Mouse (Mus musculus): ENCODE data around the gene Calm5. TPM values are rescaled to one million over a fixed set of nuclear protein-coding genes. Genes with fewer than 3 reads are reported as not detected.
A peak's percentile ranks its signal among the peaks of the same experiment; 100 is the strongest.

Gene Calm5
- total RNA-seq, 2 experiments from 2014 or later, result not detected

DNA sequence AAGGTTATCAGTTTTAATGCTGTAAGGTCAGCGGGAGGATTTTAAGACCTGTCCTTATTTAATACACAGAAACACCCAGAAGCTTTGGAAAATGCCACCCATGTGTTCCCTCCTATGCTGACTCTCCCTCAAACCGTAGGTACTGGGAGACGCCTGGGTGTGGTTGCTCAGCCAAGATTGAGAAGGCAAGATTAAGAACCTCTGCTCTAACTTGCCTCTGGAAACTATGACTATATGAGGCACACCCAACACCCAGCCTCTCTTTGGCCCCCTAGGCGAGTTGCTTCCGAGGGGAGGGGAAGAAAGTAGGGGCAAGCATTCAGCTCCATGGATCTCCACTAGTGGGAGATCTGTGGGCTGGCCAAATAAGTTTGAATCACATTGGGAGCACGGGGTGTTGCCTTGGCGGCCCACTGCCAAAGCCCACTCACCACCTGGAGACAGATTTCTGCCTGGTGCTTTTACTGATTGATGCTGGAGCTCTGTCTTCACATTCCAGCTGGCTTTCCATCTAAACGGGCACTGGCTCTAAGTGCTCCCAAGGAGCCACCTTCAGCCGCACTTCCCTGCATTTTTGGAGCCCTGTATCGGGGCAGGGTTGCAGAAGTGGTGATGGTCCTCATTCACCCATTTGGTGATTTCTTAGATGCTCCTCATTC is 9.1 kb downstream of the Calm5 start:
- intact Hi-C loops (cut with DNase I), result no loop called here
- peak; percentile 23 to 35 for DNase-seq (ENCODE audit: low spot score in 2 of 2)

DNA sequence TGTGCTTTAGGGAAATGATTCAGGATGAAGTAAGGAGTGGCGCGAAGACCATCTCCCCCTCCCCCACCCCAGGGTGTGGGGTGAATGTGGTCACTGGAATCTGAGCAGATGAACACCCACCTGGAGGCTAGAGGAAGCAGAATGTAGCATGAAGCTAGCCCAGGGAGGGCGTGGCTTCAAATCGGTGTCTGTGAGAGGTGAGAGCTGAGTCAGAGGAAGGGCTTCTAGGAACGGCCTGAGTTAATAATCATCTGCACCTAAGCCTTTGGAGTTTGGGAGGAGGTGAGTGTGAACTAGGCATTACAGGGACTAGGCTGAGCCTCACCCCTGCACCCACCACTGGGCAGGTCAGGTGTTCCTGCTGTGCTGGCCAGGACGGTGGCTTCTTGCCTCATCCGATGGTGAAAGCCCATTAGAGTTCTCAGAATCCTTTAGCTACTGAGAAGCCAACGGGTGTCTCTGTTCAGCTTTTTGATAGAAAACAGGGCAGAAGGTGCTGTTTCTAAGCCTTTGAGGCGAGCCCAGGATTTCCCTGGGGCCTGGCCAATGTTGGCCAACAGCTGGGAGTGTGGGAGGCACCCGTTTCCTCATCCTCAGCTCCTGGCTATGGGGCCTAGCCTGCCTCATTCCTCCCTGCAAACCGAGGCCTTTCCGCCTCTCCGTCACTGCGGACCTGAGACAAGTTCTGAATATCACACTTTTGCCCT is 11.8 kb downstream of the Calm5 start:
- intact Hi-C loops (cut with DNase I), result no loop called here

DNA sequence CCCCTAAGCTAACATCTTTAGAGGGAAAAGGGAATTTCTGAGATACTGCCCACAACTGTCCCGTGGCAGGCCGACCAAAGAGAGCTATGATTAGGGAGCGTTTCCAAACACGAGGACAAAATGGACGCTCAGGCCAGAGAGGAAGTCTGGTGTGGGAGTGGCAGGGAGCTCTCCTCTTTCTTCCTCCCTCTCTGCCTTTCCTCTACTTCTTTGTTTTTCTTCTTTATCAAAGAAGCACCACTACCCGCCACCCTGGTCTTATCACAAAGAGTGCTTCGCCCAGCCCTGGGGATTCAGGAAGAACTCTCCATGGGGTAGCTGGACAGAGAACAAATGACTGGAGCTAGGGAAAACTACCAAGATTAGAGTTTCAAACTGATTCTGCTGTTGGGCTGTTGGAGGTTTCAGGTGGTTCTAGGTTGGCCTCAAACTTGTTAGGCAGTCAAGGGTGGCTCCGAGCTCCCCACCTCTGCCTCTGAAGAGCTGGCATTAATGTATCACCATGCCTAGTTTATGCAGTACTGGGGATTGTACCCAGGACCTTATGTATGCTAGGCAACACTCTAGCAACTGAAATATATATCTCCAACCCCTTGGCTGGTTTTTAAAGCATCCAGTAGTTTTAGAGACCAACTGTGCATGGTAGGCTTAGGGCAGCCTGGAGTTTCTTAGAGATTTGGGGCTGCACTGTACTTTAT is 12.5 kb downstream of the Calm5 start:
- intact Hi-C loops (cut with DNase I), result no loop called here
- DNase-seq (ENCODE audit: low spot score in 2 of 2), result no peak

More for the DNA sequence above, 11.8 kb downstream of the Calm5 start:
- DNase-seq (ENCODE audit: low spot score in 2 of 2), result no peak

GRCm38 (mm10) chr13:3867158-3867557 is 13.2 kb downstream of the Calm5 start:
- no peak for DNase-seq (ENCODE audit: low spot score in 2 of 2)
- intact Hi-C loops (cut with DNase I), result no loop called here

GRCm38 (mm10) chr13:3869901-3870300 is 15.9 kb downstream of the Calm5 start:
- no peak for DNase-seq (ENCODE audit: low spot score in 2 of 2)
- intact Hi-C loops (cut with DNase I), result no loop called here

DNA sequence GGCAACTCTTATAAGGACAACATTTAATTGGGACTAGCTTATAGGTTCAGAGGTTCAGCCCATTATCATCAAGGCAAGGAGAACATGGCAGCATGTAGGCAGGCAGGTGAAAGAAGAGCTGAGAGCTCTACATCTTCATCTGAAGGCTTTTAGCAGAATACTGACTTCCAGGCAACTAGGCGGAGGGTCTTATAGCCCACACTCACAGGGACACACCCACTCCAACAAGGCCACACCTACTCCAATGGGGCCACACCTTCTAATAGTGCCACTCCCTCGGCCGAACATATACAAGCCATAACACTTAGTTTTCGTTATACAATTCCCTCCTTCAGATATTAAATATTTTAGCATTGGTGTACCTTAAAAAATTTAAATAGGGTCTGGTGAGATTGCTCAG is 18.9 kb downstream of the Calm5 start:
- intact Hi-C loops (cut with DNase I), result no loop called here
- no peak for DNase-seq (ENCODE audit: low spot score in 2 of 2)

DNA sequence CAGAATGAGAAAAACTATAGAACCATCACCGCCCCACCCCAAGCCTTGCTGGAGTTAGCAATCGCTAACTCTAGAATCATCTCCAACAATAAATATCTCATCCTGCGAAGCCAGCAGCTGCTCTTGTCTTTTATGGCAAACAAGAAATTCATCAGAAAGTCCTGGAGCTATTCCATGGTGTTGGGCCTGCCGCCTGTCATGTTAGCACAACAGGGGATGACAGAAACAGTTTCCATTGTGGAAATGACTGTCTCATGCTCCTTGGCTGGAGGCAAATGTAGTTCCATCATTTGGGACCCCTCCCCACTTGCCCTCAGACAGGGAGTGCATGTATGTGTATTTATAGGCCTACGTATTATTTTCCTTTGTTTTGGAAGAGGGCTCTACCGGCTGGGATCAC is 22.5 kb downstream of the Calm5 start:
- DNase-seq (ENCODE audit: low spot score in 2 of 2), result peak in 1 of 2 experiments; percentile 25
- intact Hi-C loops (cut with DNase I), result no loop called here

DNA sequence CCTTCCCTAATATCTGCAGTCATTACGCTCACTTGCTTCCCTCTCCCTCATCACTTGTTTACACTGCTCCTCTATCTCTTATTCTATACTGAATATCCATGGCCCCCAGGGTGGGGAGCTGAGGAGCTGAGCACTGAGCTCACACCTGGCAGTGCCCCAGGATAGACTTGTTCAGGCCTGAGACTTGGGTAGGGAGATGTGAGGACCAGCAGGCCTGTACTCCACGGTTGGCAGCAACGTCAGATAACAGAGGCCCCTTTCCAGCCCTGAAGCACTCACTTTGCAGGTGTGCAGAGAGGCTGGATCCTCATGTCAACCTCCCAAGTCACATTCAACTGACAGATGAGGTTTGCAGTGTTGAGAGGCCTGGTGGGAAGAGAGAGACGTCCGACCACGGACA is 23.2 kb downstream of the Calm5 start:
- DNase-seq (ENCODE audit: low spot score in 2 of 2), result no peak
- intact Hi-C loops (cut with DNase I), result no loop called here

GRCm38 (mm10) chr13:3877679-3878220 is 23.8 kb downstream of the Calm5 start:
- intact Hi-C loops (cut with DNase I), result no loop called here
- DNase-seq (ENCODE audit: low spot score in 2 of 2), result no peak

DNA sequence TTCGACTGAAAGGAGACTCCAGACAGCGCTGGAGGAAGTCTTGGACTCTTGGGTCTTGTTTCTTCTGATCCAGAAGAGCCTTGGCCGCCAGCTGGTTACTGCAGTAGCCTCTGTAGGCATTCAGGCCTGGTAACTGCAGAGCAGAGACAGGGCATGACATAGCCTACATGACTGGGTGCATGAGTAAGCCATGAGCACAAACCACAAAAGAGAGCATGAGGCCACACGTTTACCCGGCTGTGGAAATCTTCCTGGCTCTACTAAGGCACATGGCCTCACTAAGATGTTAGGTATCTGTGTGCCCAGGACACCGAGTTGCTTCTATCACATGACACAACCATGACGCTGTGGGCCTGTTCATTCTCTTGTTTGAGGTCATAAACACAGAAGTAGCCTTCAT is 32.7 kb downstream of the Calm5 start:
- intact Hi-C loops (cut with DNase I), result no loop called here
- no peak for DNase-seq (ENCODE audit: low spot score in 2 of 2)

- intact Hi-C loops (cut with DNase I), result no loop called here
- no peak for DNase-seq (ENCODE audit: low spot score in 2 of 2)
Measured at GRCm38 (mm10) chr13:3889111-3889510, 35.1 kb downstream of the Calm5 start.

DNA sequence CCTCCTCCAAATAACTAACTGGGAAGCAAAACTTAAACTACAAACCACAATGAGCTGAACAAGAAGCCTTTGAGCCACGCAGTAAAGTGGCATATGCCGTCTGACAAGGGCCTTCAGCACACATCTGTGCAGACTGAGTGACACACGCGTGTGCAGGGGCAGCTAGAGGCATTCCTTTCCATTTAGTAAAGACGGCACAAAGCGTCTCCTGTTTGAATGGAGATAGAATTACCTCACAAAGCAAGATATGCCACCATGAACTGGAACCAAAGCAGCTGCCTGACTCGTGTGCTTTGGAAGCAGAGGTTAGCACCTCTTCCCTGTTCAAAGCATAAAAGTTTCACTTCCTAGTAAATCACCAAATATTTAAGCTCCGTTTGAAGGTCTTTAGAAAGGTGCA is 36.1 kb downstream of the Calm5 start:
- DNase-seq (ENCODE audit: low spot score in 2 of 2), result no peak
- intact Hi-C loops (cut with DNase I), result no loop called here

DNA sequence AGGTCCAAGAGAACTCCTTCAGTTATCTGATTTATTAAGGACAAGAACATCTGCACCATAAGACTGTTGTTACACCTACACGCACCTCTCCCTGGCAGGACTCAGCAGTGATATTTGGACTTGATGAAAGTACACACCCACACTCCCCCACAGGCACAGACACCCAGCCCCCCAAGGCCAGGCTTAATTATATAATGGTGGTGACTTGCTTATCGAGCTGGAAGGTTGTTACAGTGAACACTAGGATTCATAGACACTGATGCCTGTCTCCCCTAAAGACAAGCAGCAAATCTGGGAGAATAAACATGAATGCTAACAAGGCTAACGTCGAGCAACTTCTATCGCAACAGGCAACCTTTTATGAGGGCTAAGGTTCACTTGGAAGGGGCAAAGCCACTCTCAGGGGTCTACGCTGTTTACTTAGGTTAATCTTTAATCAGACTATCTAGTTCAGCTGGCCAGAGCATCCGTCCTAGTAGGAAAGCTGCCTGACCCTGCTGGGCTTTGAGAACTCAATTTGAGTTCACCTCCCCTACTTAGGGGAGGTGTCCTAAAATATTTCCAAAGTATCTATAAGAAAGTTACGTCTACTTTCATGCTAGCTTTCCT is 37.6 kb downstream of the Calm5 start:
- intact Hi-C loops (cut with DNase I), result no loop called here
- DNase-seq (ENCODE audit: low spot score in 2 of 2), result no peak

DNA sequence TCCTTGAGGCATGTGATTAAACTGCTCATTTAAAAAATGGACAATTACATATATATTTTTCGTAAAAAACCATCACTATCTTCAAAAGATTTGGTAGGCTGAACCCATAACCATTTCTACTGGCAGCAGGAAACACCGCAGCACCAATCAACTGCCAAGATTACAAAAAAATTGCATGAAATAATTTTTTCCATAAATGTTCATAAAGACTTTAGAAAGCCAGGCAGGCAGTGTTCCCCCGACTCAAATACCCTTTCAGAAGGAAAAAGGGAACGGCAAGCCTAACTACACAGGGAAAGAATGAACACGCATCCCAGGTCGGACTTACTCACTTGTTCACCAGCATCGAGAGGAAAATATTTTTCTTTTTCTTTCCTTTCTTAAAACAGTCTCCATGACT is 38.6 kb downstream of the Calm5 start:
- intact Hi-C loops (cut with DNase I), result no loop called here

DNA sequence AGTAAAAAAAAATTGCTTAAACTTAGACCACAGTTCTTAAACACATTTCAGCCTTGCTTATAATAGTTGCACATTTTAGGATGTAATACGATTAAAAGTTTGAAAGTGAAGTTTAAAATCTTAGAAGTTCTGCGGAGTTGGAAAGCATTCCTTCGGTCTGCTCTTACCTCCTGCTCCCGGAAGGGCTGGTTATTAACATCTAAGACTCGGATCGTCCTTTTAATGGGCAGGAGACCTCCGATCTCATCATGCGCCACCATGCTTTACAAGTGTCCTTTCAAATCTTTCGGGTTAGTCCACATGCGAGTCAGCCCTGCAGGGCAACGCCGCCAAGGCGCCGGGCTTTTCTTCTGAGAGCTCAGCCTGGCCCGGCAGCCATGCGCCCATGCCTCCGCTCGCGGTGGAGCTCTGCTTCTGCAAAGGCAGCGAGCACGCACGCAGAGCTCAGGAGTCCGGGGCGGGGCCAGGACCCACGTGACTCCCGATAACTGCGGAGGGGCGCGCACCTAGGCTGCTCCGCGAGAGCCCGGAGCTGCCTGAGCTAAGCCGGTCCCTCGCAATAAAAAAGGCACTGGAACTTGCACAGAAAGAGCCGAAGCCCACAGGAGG is 39.3 kb downstream of the Calm5 start:
- intact Hi-C loops (cut with DNase I), result no loop called here
- DNase-seq (ENCODE audit: low spot score in 2 of 2), result peak; percentile 76 to 88

More for the DNA sequence above, 38.6 kb downstream of the Calm5 start:
- DNase-seq (ENCODE audit: low spot score in 2 of 2), result no peak

DNA sequence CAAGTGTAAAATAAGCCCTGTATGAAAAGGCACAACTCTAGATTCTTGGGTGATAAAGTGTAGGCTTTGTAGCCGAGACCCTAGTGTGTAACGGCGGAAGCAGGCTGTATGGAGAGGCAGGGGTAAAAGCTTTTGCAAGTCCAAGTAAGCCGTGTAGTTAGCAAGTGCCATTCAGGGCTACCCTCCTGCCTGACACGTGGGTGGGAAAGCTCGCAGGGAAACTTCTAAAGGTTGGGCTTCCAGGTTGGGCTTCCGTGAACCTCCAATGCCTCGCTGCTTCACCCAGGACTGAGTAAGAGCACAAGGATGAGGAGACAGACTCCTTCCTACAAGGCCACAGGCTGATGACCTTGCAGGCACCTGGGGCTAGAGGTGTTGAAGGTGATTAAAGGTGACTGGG is 40.6 kb downstream of the Calm5 start:
- DNase-seq (ENCODE audit: low spot score in 2 of 2), result no peak
- intact Hi-C loops (cut with DNase I), result no loop called here

GRCm38 (mm10) chr13:3895397-3895980 is 41.5 kb downstream of the Calm5 start:
- intact Hi-C loops (cut with DNase I), result no loop called here

DNA sequence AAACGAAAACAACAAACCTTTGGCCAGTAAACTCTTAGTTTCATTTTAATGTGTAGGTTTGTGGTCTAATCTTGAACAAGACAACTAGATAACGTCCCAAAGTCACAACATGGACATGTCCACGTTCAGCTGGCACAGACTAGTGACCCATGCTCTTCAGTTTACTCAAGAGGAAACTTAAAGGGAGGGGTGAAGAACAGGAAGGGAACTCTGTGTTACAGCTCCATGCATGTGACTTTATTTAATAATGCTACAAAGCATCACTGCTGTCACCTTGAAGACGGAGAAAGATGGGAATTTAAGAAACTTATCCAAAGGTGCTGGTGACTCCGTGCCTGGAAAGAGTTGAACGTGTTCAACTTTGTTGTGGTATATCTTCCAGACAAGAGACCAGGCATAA is 42.1 kb downstream of the Calm5 start:
- intact Hi-C loops (cut with DNase I), result no loop called here
- DNase-seq (ENCODE audit: low spot score in 2 of 2), result no peak

More at GRCm38 (mm10) chr13:3895397-3895980, 41.5 kb downstream of the Calm5 start:
- DNase-seq (ENCODE audit: low spot score in 2 of 2), result no peak

GRCm38 (mm10) chr13:3896913-3897312 is 42.9 kb downstream of the Calm5 start:
- intact Hi-C loops (cut with DNase I), result loop anchor here (1.0 kb wide), 1 partner anchor 232 kb away; no protein-coding TSS in a partner anchor
- peak; percentile 81 to 88 for DNase-seq (ENCODE audit: low spot score in 2 of 2)
